Mouse (Mus musculus): Measurements from ENCODE around the gene Rpp14. TPM values are rescaled to one million over a fixed set of nuclear protein-coding genes. Genes with fewer than 3 reads are reported as not detected.
A peak's percentile ranks its signal among the peaks of the same experiment; 100 is the strongest.

Gene Rpp14
- polyA plus RNA-seq, 1 experiment = 7.2 TPM

GRCm38 (mm10) chr14:8141131-8141530, 61.0 kb downstream of the Rpp14 start:
- Histone ChIP-seq H3K27ac (ENCODE audit: control insufficient read depth, insufficient read depth, low read length) (no peak overlapping the region), H3K36me3 (ENCODE audit: control insufficient read depth, insufficient read depth, low read length) (peaks cover 24% of the 10 kb centered on the region)
- WGBS = 80% methylated on average over 2 of the region's 2 CpGs

More at GRCm38 (mm10) chr14:8141131-8141530, 61.0 kb downstream of the Rpp14 start:
- Histone ChIP-seq H3K27me3 (ENCODE audit: control insufficient read depth, insufficient read depth, low read length) (no peaks in the 10 kb centered on the region), H3K4me1 (replicated peaks; ENCODE audit: control insufficient read depth, insufficient read depth, low read length) (0 out of 2 replicates have a peak, but pooled peaks cover 2% of the 10 kb centered on the region), H3K4me3 (ENCODE audit: control insufficient read depth, insufficient read depth, low read length) (no peak overlapping the region)
- TF ChIP-seq CTCF (IDR thresholded peaks at IDR 0.05; ENCODE audit: borderline replicate concordance, control insufficient read depth, extremely low read depth, insufficient read depth, low read length, poor library complexity) = no peak
- TF ChIP-seq POLR2A (IDR thresholded peaks at IDR 0.05; ENCODE audit: control insufficient read depth, extremely low read depth, insufficient read depth, low read length, poor library complexity) = no peak
- peak; percentile 33 for DNase-seq

Other genes with a start within 250 kb of the Rpp14 start
- gene Gm45521, start 123.1 kb upstream of the Rpp14 start, polyA plus RNA-seq (2012; rRNA removed) = not detected in 2 replicates
- 22.0 and 27.8 TPM in 2 replicates for gene Dnase1l3, start 85.8 kb upstream of the Rpp14 start, polyA plus RNA-seq (2012; rRNA removed)
- gene Abhd6, start 77.5 kb upstream of the Rpp14 start, polyA plus RNA-seq (2012; rRNA removed) = 15.6 and 18.1 TPM in 2 replicates
- gene Pxk, start 17.8 kb downstream of the Rpp14 start, polyA plus RNA-seq (2012; rRNA removed) = 25.1 and 28.7 TPM in 2 replicates
- 79.8 and 88.9 TPM in 2 replicates for gene Pdhb, start 92.7 kb downstream of the Rpp14 start, polyA plus RNA-seq (2012; rRNA removed)
- gene Kctd6, start 133.8 kb downstream of the Rpp14 start, polyA plus RNA-seq (2012; rRNA removed) = 6.6 and 7.3 TPM in 2 replicates
- 0.46 and 0.84 TPM in 2 replicates for gene Acox2, start 179.0 kb downstream of the Rpp14 start, polyA plus RNA-seq (2012; rRNA removed)
- gene Fam107a, start 237.7 kb downstream of the Rpp14 start, polyA plus RNA-seq (2012; rRNA removed) = 1.1 and 2.1 TPM in 2 replicates